8 mouse cellular contexts compared by ENCODE assay signal in genomic region chr16:31906896-31907295, GRCm38 (mm10). TPM values are rescaled to one million over a fixed set of nuclear protein-coding genes. Genes with fewer than 3 reads are reported as not detected.
DNase-seq lines count a peak whose midpoint lies in the region; ATAC-seq and TF ChIP-seq lines count a peak whose summit lies in the region.

No protein-coding gene starts in this region.

- peaks cover 32% of the 10 kb centered on the region for H3K27me3 ChIP-seq in embryonic facial prominence, embryonic 10.5 days (replicated peaks; ENCODE audit: low read depth, poor library complexity, severe bottlenecking)
- H3K27me3 ChIP-seq in liver, embryonic 12.5 days (replicated peaks), result peaks cover 21% of the 10 kb centered on the region
- H3K27me3 ChIP-seq in midbrain, postnatal 0 days (ENCODE audit: insufficient read depth, low read length), result no peaks in the 10 kb centered on the region

- no peak for TF ChIP-seq CTCF in midbrain, postnatal 0 days (IDR thresholded peaks at IDR 0.05)

- H3K9me3 ChIP-seq in embryonic facial prominence, embryonic 10.5 days, result no peaks in the 10 kb centered on the region
- no peaks in the 10 kb centered on the region for H3K9me3 ChIP-seq in liver, embryonic 12.5 days (replicated peaks)
- no peaks in the 10 kb centered on the region for H3K9me3 ChIP-seq in midbrain, postnatal 0 days (ENCODE audit: low read length)

- WGBS in embryonic facial prominence, embryonic 10.5 days, result 16% methylated on average over 9 of the region's 9 CpGs
- WGBS in liver, embryonic 12.5 days (ENCODE audit: insufficient replicate concordance), result 7% methylated on average over 9 of the region's 9 CpGs
- WGBS in midbrain, postnatal 0 days, result 12% methylated on average over 9 of the region's 9 CpGs

- H3K4me2 ChIP-seq in liver, embryonic 12.5 days, result peak overlapping the region; percentile 52
- H3K4me2 ChIP-seq in midbrain, postnatal 0 days (ENCODE audit: low read depth, low read length, poor library complexity, severe bottlenecking), result peak overlapping the region; percentile 20; the same call in 1 of the 2 replicates

- no peak overlapping the region for H3K9ac ChIP-seq in liver, embryonic 12.5 days
- H3K9ac ChIP-seq in midbrain, postnatal 0 days (replicated peaks; ENCODE audit: low read length, poor library complexity, severe bottlenecking), result no peak overlapping the region

- peak overlapping the region; percentile 45 for H3K4me3 ChIP-seq in embryonic facial prominence, embryonic 10.5 days
- H3K4me3 ChIP-seq in liver, embryonic 12.5 days, result peak overlapping the region; percentile 15; the same call in 1 of the 2 replicates
- H3K4me3 ChIP-seq in midbrain, postnatal 0 days (ENCODE audit: low read depth, low read length), result no peak overlapping the region

- no peaks in the 10 kb centered on the region for H3K36me3 ChIP-seq in embryonic facial prominence, embryonic 10.5 days (replicated peaks)
- H3K36me3 ChIP-seq in liver, embryonic 12.5 days, result no peaks in the 10 kb centered on the region
- H3K36me3 ChIP-seq in midbrain, postnatal 0 days (ENCODE audit: insufficient read depth, low read length), result no peaks in the 10 kb centered on the region

- peak overlapping the region; percentile 32; the same call in 1 of the 2 replicates for H3K27ac ChIP-seq in embryonic facial prominence, embryonic 10.5 days (replicated peaks)
- no peak overlapping the region for H3K27ac ChIP-seq in liver, embryonic 12.5 days
- peak overlapping the region; percentile 51 for H3K27ac ChIP-seq in midbrain, postnatal 0 days (ENCODE audit: low read depth, low read length)

- peak; percentile 65 to 85; a peak in 3 of 4 replicates for ATAC-seq in hematopoietic stem cell, adult 5-6 weeks (replicated peaks in 1 of 2; ENCODE audit: insufficient read depth in 1 of 2, low FRiP score in 2 of 2, low TSS enrichment in 1 of 2, low read depth in 1 of 2, poor library complexity in 2 of 2, severe bottlenecking in 2 of 2)
- ATAC-seq in liver, embryonic 12.5 days, result no peak
- peak; percentile 57; the same call in 1 of the 2 replicates for ATAC-seq in midbrain, postnatal 0 days (ENCODE audit: low FRiP score)
- ATAC-seq in monocyte, adult 5-6 weeks (replicated peaks; ENCODE audit: insufficient number of reproducible peaks, low FRiP score, low TSS enrichment, poor library complexity, severe bottlenecking), result no peak

- peaks cover 17% of the 10 kb centered on the region for H3K4me1 ChIP-seq in embryonic facial prominence, embryonic 10.5 days
- H3K4me1 ChIP-seq in liver, embryonic 12.5 days, result peaks cover 13% of the 10 kb centered on the region
- H3K4me1 ChIP-seq in midbrain, postnatal 0 days (ENCODE audit: insufficient read depth, low read length), result no peaks in the 10 kb centered on the region

- DNase-seq in right cerebral cortex, postnatal 14 days, result peak; percentile 40
- no peak for DNase-seq in right cerebral cortex, postnatal 10 days (ENCODE audit: low spot score in 2 of 2)
- DNase-seq in embryonic facial prominence, embryonic 10.5 days (ENCODE audit: low spot score), result peak; percentile 55
- DNase-seq in midbrain, postnatal 0 days (ENCODE audit: low spot score), result peak; percentile 33
- no peak for DNase-seq in cerebellum, postnatal 14 days

RNA-seq across cellular contexts. Expression of gene Pigz, which starts 26.8 kb away (rescaled TPM):
- polyA plus RNA-seq in embryonic facial prominence, embryonic 10.5 days (2016; fragmentation: Nextera tagmentation; extraction: Ambion mirVana), result 1.3 and 1.8 TPM in 2 replicates
- not detected in 2 replicates for total RNA-seq in hematopoietic stem cell, adult 5-6 weeks (2017)
- polyA plus RNA-seq in liver, embryonic 12.5 days (2016; fragmentation: Nextera tagmentation; extraction: Ambion mirVana), result 0.59 and 0.68 TPM in 2 replicates
- total RNA-seq in midbrain, postnatal 0 days (2014; rRNA removed), result 2.1 and 3.2 TPM in 2 replicates
- polyA plus RNA-seq in midbrain, postnatal 0 days (2015; fragmentation: Nextera tagmentation; extraction: Ambion mirVana), result 2.5 and 3.9 TPM in 2 replicates
- total RNA-seq in monocyte, adult 5-6 weeks (2017), result 0.19 TPM in 1 of 3 replicates, not detected in the others

RNA-seq across cellular contexts. Expression of gene Meltf, which starts 28.3 kb away (rescaled TPM):
- polyA plus RNA-seq in embryonic facial prominence, embryonic 10.5 days (2016; fragmentation: Nextera tagmentation; extraction: Ambion mirVana), result 0.06 and 0.13 TPM in 2 replicates
- total RNA-seq in hematopoietic stem cell, adult 5-6 weeks (2017), result not detected in 2 replicates
- polyA plus RNA-seq in liver, embryonic 12.5 days (2016; fragmentation: Nextera tagmentation; extraction: Ambion mirVana), result 0.30 and 0.36 TPM in 2 replicates
- total RNA-seq in midbrain, postnatal 0 days (2014; rRNA removed), result 0.19 and 0.22 TPM in 2 replicates
- polyA plus RNA-seq in midbrain, postnatal 0 days (2015; fragmentation: Nextera tagmentation; extraction: Ambion mirVana), result 0.25 and 0.27 TPM in 2 replicates
- total RNA-seq in monocyte, adult 5-6 weeks (2017), result 0.53 TPM in 1 of 3 replicates, not detected in the others

RNA-seq across cellular contexts. Expression of gene 0610012G03Rik, which starts 41.4 kb away (rescaled TPM):
- 86.7 and 87.7 TPM in 2 replicates for polyA plus RNA-seq in embryonic facial prominence, embryonic 10.5 days (2016; fragmentation: Nextera tagmentation; extraction: Ambion mirVana)
- 9.6 and 14.9 TPM in 2 replicates for total RNA-seq in hematopoietic stem cell, adult 5-6 weeks (2017)
- polyA plus RNA-seq in liver, embryonic 12.5 days (2016; fragmentation: Nextera tagmentation; extraction: Ambion mirVana), result 54.2 and 57.3 TPM in 2 replicates
- total RNA-seq in midbrain, postnatal 0 days (2014; rRNA removed), result 95.0 and 98.0 TPM in 2 replicates
- 139 and 143 TPM in 2 replicates for polyA plus RNA-seq in midbrain, postnatal 0 days (2015; fragmentation: Nextera tagmentation; extraction: Ambion mirVana)
- 6.4 to 10.0 TPM (median 7.6 TPM) in 3 replicates for total RNA-seq in monocyte, adult 5-6 weeks (2017)

RNA-seq across cellular contexts. Expression of gene Ncbp2, which starts 41.4 kb away (rescaled TPM):
- 139 and 145 TPM in 2 replicates for polyA plus RNA-seq in embryonic facial prominence, embryonic 10.5 days (2016; fragmentation: Nextera tagmentation; extraction: Ambion mirVana)
- total RNA-seq in hematopoietic stem cell, adult 5-6 weeks (2017), result 41.9 and 45.2 TPM in 2 replicates
- 57.0 and 57.2 TPM in 2 replicates for polyA plus RNA-seq in liver, embryonic 12.5 days (2016; fragmentation: Nextera tagmentation; extraction: Ambion mirVana)
- 25.9 and 31.5 TPM in 2 replicates for total RNA-seq in midbrain, postnatal 0 days (2014; rRNA removed)
- 65.7 and 73.2 TPM in 2 replicates for polyA plus RNA-seq in midbrain, postnatal 0 days (2015; fragmentation: Nextera tagmentation; extraction: Ambion mirVana)
- 25.7 to 26.9 TPM (median 26.0 TPM) in 3 replicates for total RNA-seq in monocyte, adult 5-6 weeks (2017)

Comparison
In these comparisons a context has a peak if more than half of its experiments do, and no peak if none do; other contexts are left out.
1. DNase-seq: peak in right cerebral cortex, postnatal 14 days (single experiment), embryonic facial prominence, embryonic 10.5 days (single experiment) and midbrain, postnatal 0 days (single experiment); none in right cerebral cortex, postnatal 10 days (0 of 2) and cerebellum, postnatal 14 days (0 of 2).
2. ATAC-seq: peak in hematopoietic stem cell, adult 5-6 weeks (2 of 2) and midbrain, postnatal 0 days (single experiment); none in liver, embryonic 12.5 days (single experiment) and monocyte, adult 5-6 weeks (single experiment).